Mouse (Mus musculus): ENCODE measurements at regions not wholly inside any gene's neighbourhood (a gene's known extent, or its start where the extent isn't known, plus 50 kb on each side); places are given as distances from the start of the nearest gene placed in this dataset.

DNA sequence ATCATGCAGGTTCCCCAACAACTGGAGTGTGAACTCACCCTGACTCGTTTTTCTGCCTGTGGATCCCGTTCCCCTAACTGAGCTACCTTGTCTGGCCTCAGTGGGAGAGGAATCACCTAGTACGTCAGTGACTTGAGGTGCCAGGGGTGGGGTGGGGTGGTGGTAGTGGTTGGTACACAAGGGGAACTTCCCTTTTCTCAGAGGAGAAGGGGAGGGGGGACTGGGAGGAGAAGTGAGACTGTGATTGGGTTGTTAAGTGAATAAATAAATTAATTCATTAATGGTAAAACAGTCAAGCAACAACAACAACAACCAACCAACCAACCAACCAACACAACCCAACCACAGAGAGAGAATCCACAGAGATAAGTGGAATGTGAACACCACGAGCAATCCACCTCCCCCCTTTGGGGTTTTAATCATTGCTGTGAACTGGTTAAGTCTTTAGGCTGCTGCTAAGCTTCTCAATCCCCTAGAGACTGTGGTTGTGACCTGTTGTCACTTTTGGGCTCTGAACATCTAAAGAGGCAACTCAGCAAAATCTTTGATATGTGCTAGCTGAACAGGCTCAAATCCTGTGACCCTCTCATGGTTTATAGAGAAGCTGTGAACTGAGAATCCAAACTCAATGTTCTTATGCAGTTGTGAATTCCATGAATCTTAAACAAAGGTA lies 111.0 kb upstream of the Fbxo11 start:
- no peak overlapping the region for H3K4me2 ChIP-seq
- no peaks in the 10 kb centered on the region for H3K36me3 ChIP-seq
- no peaks in the 10 kb centered on the region for H3K27me3 ChIP-seq
- H3K9me3 ChIP-seq (replicated peaks): no peaks in the 10 kb centered on the region
- no peak overlapping the region for H3K27ac ChIP-seq
- no peak overlapping the region for H3K4me3 ChIP-seq
- ATAC-seq (replicated peaks; ENCODE audit: insufficient number of reproducible peaks, insufficient read depth, low FRiP score, low read depth): no peak
- WGBS: 78% methylated on average over 4 of the region's 4 CpGs
- H3K9ac ChIP-seq: no peak overlapping the region
- no peaks in the 10 kb centered on the region for H3K4me1 ChIP-seq (replicated peaks)

DNA sequence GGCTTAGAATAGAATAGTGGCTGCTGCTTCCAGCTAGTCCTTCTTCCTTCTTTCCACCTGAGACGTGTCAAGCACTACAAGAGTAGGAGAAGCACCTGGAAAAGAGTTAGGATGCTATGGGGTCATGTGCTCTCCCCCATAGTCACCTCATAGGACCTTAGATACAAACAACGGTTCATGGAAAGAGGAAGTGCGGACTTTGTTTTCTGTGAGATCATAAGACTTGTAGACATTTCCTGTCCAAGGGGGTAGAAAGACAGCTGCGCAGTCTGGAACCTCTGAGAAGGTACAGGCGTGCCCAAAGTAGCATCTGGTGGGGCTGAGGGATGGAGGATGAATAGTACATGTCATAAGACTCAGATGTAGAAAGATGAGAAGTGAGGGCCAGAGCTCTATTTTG lies 125.6 kb upstream of the Fbxo11 start:
- H3K27ac ChIP-seq: no peak overlapping the region
- H3K4me2 ChIP-seq: no peak overlapping the region
- H3K36me3 ChIP-seq: no peaks in the 10 kb centered on the region
- H3K9ac ChIP-seq: no peak overlapping the region
- no peaks in the 10 kb centered on the region for H3K4me1 ChIP-seq (replicated peaks)
- no peaks in the 10 kb centered on the region for H3K27me3 ChIP-seq
- no peak overlapping the region for H3K4me3 ChIP-seq
- no peaks in the 10 kb centered on the region for H3K9me3 ChIP-seq (replicated peaks)
- ATAC-seq (replicated peaks; ENCODE audit: insufficient number of reproducible peaks, insufficient read depth, low FRiP score, low read depth): no peak
- WGBS: 74% methylated on average over 5 of the region's 5 CpGs

DNA sequence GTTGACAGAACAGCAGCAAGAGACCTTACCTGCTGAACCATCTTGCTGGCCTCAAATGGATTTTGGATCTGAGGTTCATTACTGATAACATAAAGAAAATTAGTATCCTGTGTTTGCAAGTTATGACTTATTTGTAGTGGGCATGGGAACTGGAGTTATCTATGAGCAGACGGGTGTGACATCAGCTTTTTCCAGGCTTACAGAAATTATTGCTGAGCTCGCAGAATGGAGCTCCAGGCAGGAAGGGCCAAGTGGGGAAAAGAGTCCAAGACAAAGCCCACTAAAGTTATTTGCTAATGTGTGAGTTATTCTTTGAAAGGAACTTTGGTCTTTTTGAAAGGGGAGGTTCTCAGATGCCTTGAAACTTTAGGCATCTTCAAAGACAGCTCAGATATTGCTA lies 126.4 kb upstream of the Fbxo11 start:
- no peak for ATAC-seq (replicated peaks; ENCODE audit: insufficient number of reproducible peaks, insufficient read depth, low FRiP score, low read depth)

DNA sequence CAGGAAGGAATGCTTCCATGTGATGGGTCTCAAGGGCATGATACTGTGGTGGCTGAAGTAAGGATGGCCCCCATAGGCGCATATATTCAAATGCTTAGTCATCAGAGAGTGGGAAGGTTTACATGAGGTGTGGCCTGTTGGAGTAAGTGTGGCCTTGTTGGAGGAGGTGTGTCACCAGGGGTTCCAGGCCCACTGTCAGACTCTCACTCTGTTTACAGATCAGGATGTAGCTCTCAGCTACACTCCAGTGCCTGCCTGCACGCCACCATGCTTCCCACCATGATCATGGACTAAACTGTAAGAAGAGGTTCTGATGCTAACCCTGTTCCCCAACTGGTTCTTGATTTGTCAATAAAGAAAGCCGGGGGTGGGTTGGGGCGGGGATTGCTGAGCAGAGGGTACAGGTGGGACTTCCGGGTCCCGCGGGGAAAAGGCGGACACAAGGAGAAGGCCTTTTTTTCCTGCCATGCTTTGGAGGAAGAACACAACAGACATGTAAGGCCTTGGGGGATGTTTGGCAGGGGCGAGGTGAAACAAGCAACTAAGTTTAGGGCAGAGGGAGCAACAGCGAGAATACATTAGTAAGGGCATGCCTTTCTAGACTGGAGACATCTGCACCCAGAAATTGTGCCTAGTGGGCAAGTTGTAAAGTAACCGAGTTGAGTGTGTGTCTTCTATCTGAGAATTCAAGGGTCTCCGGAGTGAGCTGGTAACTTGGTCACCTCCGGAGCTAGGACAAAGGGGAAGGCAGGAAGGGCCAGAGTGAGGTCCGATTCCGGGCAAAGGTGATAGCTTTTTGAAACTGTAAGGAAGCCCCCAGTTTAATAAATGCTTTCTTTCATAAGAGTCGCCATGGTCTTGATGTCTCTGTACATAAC lies 127.1 kb upstream of the Fbxo11 start:
- H3K27me3 ChIP-seq: no peaks in the 10 kb centered on the region
- no peak overlapping the region for H3K4me2 ChIP-seq
- no peaks in the 10 kb centered on the region for H3K36me3 ChIP-seq
- no peak overlapping the region for H3K4me3 ChIP-seq
- no peak overlapping the region for H3K9ac ChIP-seq
- ATAC-seq (replicated peaks; ENCODE audit: insufficient number of reproducible peaks, insufficient read depth, low FRiP score, low read depth): no peak
- H3K9me3 ChIP-seq (replicated peaks): no peaks in the 10 kb centered on the region
- 87% methylated on average over 16 of the region's 16 CpGs for WGBS
- no peak overlapping the region for H3K27ac ChIP-seq
- H3K4me1 ChIP-seq (replicated peaks): no peaks in the 10 kb centered on the region

More for the DNA sequence above, 126.4 kb upstream of the Fbxo11 start:
- Histone ChIP-seq H3K4me2 (no peak overlapping the region), H3K9me3 (replicated peaks) (no peaks in the 10 kb centered on the region), H3K4me3 (no peak overlapping the region), H3K4me1 (replicated peaks) (no peaks in the 10 kb centered on the region), H3K27me3 (no peaks in the 10 kb centered on the region), H3K36me3 (no peaks in the 10 kb centered on the region), H3K9ac (no peak overlapping the region), H3K27ac (no peak overlapping the region)
- WGBS: 61% methylated on average over 2 of the region's 2 CpGs

DNA sequence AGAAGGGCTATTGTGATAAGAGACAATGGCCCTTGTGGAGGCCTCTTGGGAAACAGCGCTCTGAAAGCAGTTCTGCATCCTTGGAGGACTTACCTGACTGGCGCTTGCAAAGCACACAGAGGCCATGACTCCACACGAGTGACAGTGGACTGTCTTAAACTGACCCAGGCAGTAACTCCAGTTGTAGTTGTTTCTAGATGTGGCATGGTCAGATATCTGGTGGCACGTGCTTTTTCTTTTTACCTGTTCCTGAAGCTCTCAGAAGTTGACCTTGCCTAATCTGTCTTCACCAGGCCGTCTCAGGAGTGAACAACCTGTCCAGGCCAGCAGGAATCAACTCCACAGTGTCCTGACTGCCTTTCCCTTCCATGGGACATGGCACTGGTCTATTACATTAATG lies 129.6 kb upstream of the Fbxo11 start:
- Histone ChIP-seq H3K9me3 (replicated peaks) (no peaks in the 10 kb centered on the region), H3K9ac (no peak overlapping the region), H3K27ac (no peak overlapping the region), H3K4me2 (no peak overlapping the region), H3K4me1 (replicated peaks) (no peaks in the 10 kb centered on the region), H3K27me3 (no peaks in the 10 kb centered on the region), H3K4me3 (no peak overlapping the region), H3K36me3 (no peaks in the 10 kb centered on the region)
- 82% methylated on average over 5 of the region's 5 CpGs for WGBS
- ATAC-seq (replicated peaks; ENCODE audit: insufficient number of reproducible peaks, insufficient read depth, low FRiP score, low read depth): no peak

DNA sequence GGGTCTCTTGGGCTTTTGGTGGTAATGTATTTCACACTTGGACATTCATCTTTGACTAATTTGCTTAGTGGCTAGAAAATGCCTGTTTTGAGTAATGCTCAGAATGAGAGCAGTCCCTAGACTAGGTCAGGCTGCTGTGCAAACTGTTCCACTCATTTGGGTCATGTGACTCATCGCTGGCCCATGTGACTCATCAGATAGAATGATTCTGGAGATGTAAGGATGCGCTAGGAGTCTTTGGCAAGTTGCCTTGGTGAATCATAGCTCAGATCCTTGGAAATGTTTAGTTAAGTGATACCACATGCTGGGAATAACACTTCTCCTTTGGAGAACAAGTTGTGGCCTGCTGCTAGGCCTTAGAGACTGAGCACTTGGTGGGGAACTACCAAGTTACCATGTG lies 130.2 kb upstream of the Fbxo11 start:
- Histone ChIP-seq H3K4me1 (replicated peaks) (no peaks in the 10 kb centered on the region), H3K4me3 (no peak overlapping the region), H3K27me3 (no peaks in the 10 kb centered on the region), H3K36me3 (no peaks in the 10 kb centered on the region), H3K9ac (no peak overlapping the region), H3K27ac (no peak overlapping the region), H3K4me2 (no peak overlapping the region), H3K9me3 (replicated peaks) (no peaks in the 10 kb centered on the region)
- WGBS: 75% methylated on average over 2 of the region's 2 CpGs
- no peak for ATAC-seq (replicated peaks; ENCODE audit: insufficient number of reproducible peaks, insufficient read depth, low FRiP score, low read depth)

DNA sequence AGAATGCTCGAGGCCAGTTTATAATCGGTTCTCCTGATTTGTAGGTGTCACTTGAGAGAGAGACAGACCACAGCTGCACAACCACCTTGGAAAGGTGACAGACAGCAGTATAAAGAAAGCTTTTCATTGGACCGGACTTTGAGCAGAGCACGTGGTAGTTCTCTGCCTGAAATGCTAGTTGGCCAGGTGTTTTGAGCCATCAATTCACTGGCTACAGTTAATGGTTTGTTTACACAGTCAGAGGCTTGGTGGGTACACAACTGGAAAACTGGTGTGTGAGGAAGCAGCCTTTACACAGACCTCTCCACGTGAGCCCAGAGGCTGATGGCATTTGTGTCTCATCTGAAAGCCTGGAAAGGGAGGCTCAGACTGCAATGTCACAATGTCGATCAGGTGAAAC lies 130.8 kb upstream of the Fbxo11 start:
- ATAC-seq (replicated peaks; ENCODE audit: insufficient number of reproducible peaks, insufficient read depth, low FRiP score, low read depth): no peak
- H3K9ac ChIP-seq: no peak overlapping the region
- H3K36me3 ChIP-seq: no peaks in the 10 kb centered on the region
- no peak overlapping the region for H3K27ac ChIP-seq
- 72% methylated on average over 6 of the region's 6 CpGs for WGBS
- H3K4me1 ChIP-seq (replicated peaks): no peaks in the 10 kb centered on the region
- H3K27me3 ChIP-seq: no peaks in the 10 kb centered on the region
- no peak overlapping the region for H3K4me2 ChIP-seq
- H3K4me3 ChIP-seq: no peak overlapping the region
- H3K9me3 ChIP-seq (replicated peaks): no peaks in the 10 kb centered on the region

DNA sequence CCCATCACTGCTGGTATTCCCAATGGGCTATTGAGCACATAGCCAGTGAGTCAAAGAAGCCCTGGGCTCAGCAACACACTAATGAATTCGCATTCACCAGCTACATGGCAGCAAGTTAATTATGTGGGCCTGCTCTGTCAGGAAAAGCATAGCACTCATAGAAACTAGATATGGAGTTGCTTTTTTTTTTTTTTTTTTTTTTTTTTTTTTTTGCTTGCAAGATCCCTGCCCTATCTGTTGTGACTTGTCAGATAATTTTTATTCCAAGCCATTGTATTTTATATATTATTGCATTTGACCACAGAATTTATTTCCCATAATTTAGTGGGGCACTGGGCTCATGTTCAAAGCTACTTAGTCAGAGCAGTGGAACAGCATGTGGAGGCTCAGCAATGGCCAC lies 131.2 kb upstream of the Fbxo11 start:
- H3K9ac ChIP-seq: no peak overlapping the region
- H3K4me3 ChIP-seq: no peak overlapping the region
- no peaks in the 10 kb centered on the region for H3K4me1 ChIP-seq (replicated peaks)
- no peak overlapping the region for H3K4me2 ChIP-seq
- no peaks in the 10 kb centered on the region for H3K27me3 ChIP-seq
- no peaks in the 10 kb centered on the region for H3K9me3 ChIP-seq (replicated peaks)
- WGBS: 81% methylated on average over 1 of the region's 1 CpGs
- ATAC-seq (replicated peaks; ENCODE audit: insufficient number of reproducible peaks, insufficient read depth, low FRiP score, low read depth): no peak
- no peaks in the 10 kb centered on the region for H3K36me3 ChIP-seq
- H3K27ac ChIP-seq: no peak overlapping the region

DNA sequence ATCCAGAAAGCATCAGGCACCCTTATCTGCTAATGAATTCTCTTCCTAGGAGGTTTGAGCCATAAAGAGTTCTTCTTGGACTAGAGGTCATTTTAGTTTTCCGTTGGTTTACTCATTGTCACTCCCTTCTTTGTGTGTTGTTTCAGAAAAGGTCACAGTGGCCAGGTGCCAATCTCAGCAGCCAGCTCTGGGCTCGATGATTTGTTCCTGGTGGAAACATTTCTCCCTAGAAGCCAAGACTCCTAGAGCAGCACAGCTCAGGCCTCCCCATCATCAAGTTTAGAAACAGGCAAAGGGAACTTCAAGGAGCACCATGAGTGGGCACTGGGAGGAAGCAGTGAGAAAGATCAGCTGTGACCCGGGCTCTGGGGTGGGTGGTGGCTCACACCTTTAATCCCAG lies 132.3 kb upstream of the Fbxo11 start:
- Histone ChIP-seq H3K27me3 (no peaks in the 10 kb centered on the region), H3K4me1 (replicated peaks) (no peaks in the 10 kb centered on the region), H3K9ac (no peak overlapping the region), H3K4me3 (no peak overlapping the region), H3K27ac (no peak overlapping the region), H3K4me2 (no peak overlapping the region), H3K9me3 (replicated peaks) (no peaks in the 10 kb centered on the region), H3K36me3 (no peaks in the 10 kb centered on the region)
- WGBS: 37% methylated on average over 3 of the region's 3 CpGs
- ATAC-seq (replicated peaks; ENCODE audit: insufficient number of reproducible peaks, insufficient read depth, low FRiP score, low read depth): no peak

DNA sequence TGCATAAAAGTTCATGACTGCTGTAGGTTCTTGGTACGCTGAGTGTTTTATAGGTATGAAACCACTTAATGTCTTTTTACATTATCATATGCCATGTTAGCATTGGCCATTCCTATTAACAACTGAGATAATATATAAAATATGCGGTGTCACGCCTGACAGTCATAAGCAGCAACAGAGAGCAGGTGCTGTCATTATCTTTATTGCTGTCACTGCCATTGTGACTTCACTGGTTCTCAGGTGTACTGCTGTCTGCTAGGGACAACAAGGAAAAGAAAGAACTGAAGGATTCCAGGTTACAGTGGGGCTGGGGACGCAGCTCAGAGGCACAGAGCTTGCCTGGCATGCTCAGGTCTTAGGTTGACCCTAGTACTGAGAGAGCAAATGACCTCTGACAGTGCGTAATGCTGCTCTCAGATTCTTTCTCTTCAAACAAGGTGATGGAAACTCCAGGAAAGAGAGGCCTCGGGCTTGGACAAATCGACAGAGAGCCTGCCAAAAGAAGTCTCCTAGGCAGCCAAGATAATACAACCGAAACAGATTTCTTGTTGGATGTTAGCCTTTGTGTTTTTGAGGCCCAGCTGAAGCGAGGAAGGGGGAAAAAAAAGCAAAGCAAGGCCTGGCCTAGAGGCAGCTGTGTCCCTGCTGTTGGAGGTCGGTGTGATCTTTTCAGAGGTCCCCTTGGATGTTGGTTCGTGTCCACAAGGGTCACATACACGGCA lies 136.3 kb upstream of the Fbxo11 start:
- H3K27ac ChIP-seq: no peak overlapping the region
- no peak overlapping the region for H3K4me3 ChIP-seq
- ATAC-seq (replicated peaks; ENCODE audit: insufficient number of reproducible peaks, insufficient read depth, low FRiP score, low read depth): no peak
- 72% methylated on average over 12 of the region's 12 CpGs for WGBS
- H3K27me3 ChIP-seq: no peaks in the 10 kb centered on the region
- H3K4me2 ChIP-seq: no peak overlapping the region
- H3K9me3 ChIP-seq (replicated peaks): no peaks in the 10 kb centered on the region
- H3K36me3 ChIP-seq: no peaks in the 10 kb centered on the region
- H3K4me1 ChIP-seq (replicated peaks): no peaks in the 10 kb centered on the region
- no peak overlapping the region for H3K9ac ChIP-seq

DNA sequence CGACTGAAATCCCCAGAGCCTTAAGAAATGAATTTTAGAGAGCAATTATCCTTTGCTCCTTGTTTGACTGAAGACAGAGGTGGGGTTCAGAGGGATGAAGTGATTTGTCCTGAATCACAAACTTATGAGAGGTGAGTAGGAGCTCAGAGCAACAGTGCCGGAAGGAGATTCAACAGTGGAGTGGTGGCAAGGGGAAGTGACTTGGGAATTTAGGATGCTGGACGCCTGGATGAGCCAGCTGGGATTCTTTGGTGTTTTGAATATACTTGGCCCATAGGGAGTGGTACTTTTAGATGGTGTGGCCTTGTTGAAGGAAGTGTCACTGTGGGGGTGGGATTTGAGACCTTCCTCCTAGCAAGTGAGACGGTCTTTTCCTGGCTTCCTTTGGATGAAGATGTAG lies 137.1 kb upstream of the Fbxo11 start:
- Histone ChIP-seq H3K9ac (no peak overlapping the region), H3K4me3 (no peak overlapping the region), H3K27ac (no peak overlapping the region), H3K9me3 (replicated peaks) (no peaks in the 10 kb centered on the region), H3K27me3 (no peaks in the 10 kb centered on the region), H3K4me2 (no peak overlapping the region), H3K4me1 (replicated peaks) (no peaks in the 10 kb centered on the region), H3K36me3 (no peaks in the 10 kb centered on the region)
- WGBS: 77% methylated on average over 4 of the region's 4 CpGs
- ATAC-seq (replicated peaks; ENCODE audit: insufficient number of reproducible peaks, insufficient read depth, low FRiP score, low read depth): no peak
